Mouse (Mus musculus) olfactory bulb, adult 2 months (tissue): ENCODE data around the gene Slc2a9.

Source experiments
- CTCF ChIP-seq: fragments of 200-500 bp; IDR thresholded peaks from 2 replicates; pipeline ENCODE4 v1.5.1; 2012; ENCODE audit warnings: low read depth, mild to moderate bottlenecking, low read length, moderate library complexity; ENCODE audit not compliant: insufficient read depth
- POLR2A ChIP-seq: fragments of 200-500 bp; IDR thresholded peaks from 2 replicates; pipeline ENCODE4 v1.6.1; 2012; ENCODE audit warnings: mild to moderate bottlenecking, low read depth, low read length, moderate library complexity; ENCODE audit not compliant: insufficient read depth

GRCm38 (mm10) chr5:38505435-38505765 lies 2.5 kb upstream of the Slc2a9 start:
- TF ChIP-seq CTCF (no peak), POLR2A (no peak)
